Mouse (Mus musculus) stomach, embryonic 15.5 days (tissue): ENCODE measurements around the gene Poc1b. TPM values are rescaled to one million over a fixed set of nuclear protein-coding genes. Genes with fewer than 3 reads are reported as not detected.

Source experiments
- ATAC-seq: fragments of 200-750 bp; cut with Nextera tagmentation; 2 replicates; pipeline ENCODE4 v1.8.0; 2017; ENCODE audit warnings: low read depth, moderate number of reproducible peaks, moderate TSS enrichment; ENCODE audit not compliant: insufficient read depth, low FRiP score
- H3K27ac ChIP-seq: fragments of 300-500 bp; sonication (generic); 2 replicates; pipeline ENCODE4 v1.5.1; 2015; ENCODE audit warnings: mild to moderate bottlenecking, inconsistent platforms
- H3K27me3 ChIP-seq: fragments of 300-500 bp; sonication (generic); replicated peaks from 2 replicates; pipeline ENCODE4 v1.6.1; 2015; ENCODE audit warnings: inconsistent platforms
- H3K36me3 ChIP-seq: fragments of 300-500 bp; sonication (generic); 2 replicates; pipeline ENCODE4 v1.6.1; 2015; ENCODE audit warnings: inconsistent platforms
- H3K4me1 ChIP-seq: fragments of 300-500 bp; sonication (generic); 2 replicates; pipeline ENCODE4 v1.6.1; 2015; ENCODE audit warnings: inconsistent platforms
- H3K4me2 ChIP-seq: fragments of 300-500 bp; sonication (generic); 2 replicates; pipeline ENCODE4 v1.6.1; 2015; ENCODE audit warnings: mild to moderate bottlenecking, inconsistent platforms
- H3K4me3 ChIP-seq: fragments of 300-500 bp; sonication (generic); replicated peaks from 2 replicates; pipeline ENCODE4 v1.5.1; 2015; ENCODE audit warnings: inconsistent platforms
- H3K9ac ChIP-seq: fragments of 300-500 bp; sonication (generic); 2 replicates; pipeline ENCODE4 v1.6.1; 2015; ENCODE audit warnings: inconsistent platforms
- H3K9me3 ChIP-seq: fragments of 300-500 bp; sonication (generic); 2 replicates; pipeline ENCODE4 v1.6.1; 2016; ENCODE audit warnings: inconsistent platforms
- WGBS: fragments of 180-500 bp; shearing (Covaris S2); methylation state at CpG from one replicate; pipeline ENCODE4 v1.1.7; 2015; 5-methylcytosine and 5-hydroxymethylcytosine counted together
- polyA plus RNA-seq: library from polyadenylated mRNA; unstranded; fragments of >200 nt; fragmentation: Nextera tagmentation; extraction: Ambion mirVana; gene quantifications from 2 replicates; pipeline ENCODE4 v1.2.1, GENCODE M21; 2015

Poc1b gene
- polyA plus RNA-seq, 1 experiment from 2014 or later = 17.7 TPM

- no peaks in the 10 kb centered on the region for H3K9me3 ChIP-seq
- no peaks in the 10 kb centered on the region for H3K36me3 ChIP-seq
- no peak overlapping the region for H3K4me2 ChIP-seq
- 72% methylated on average over 16 of the region's 16 CpGs for WGBS
- H3K27me3 ChIP-seq = no peaks in the 10 kb centered on the region
- H3K4me3 ChIP-seq = no peak overlapping the region
- H3K9ac ChIP-seq = no peak overlapping the region
- peaks cover 14% of the 10 kb centered on the region for H3K4me1 ChIP-seq
- no peak for ATAC-seq
- H3K27ac ChIP-seq = peak overlapping the region; percentile 42; the same call in 1 of the 2 replicates
Observed at GRCm38 (mm10) chr10:99116650-99117615, 10.1 kb downstream of the Poc1b start.

GRCm38 (mm10) chr10:99117876-99118275 is 11.0 kb downstream of the Poc1b start:
- H3K27ac ChIP-seq = peak overlapping the region; percentile 73
- no peaks in the 10 kb centered on the region for H3K36me3 ChIP-seq
- H3K9me3 ChIP-seq = no peaks in the 10 kb centered on the region
- no peak overlapping the region for H3K9ac ChIP-seq
- ATAC-seq = peak; percentile 57
- H3K4me3 ChIP-seq = no peak overlapping the region
- peaks cover 14% of the 10 kb centered on the region for H3K4me1 ChIP-seq
- H3K4me2 ChIP-seq = no peak overlapping the region
- WGBS = 43% methylated on average over 10 of the region's 10 CpGs
- no peaks in the 10 kb centered on the region for H3K27me3 ChIP-seq

- 0 out of 2 replicates have a peak overlapping the region, but pooled peaks have one; percentile 0 for H3K4me2 ChIP-seq
- no peaks in the 10 kb centered on the region for H3K36me3 ChIP-seq
- peaks cover 11% of the 10 kb centered on the region for H3K4me1 ChIP-seq
- H3K27me3 ChIP-seq = no peaks in the 10 kb centered on the region
- 37% methylated on average over 6 of the region's 6 CpGs for WGBS
- H3K9ac ChIP-seq = no peak overlapping the region
- H3K4me3 ChIP-seq = no peak overlapping the region
- ATAC-seq = peak; percentile 47; the same call in 1 of the 2 replicates
- H3K9me3 ChIP-seq = no peaks in the 10 kb centered on the region
- H3K27ac ChIP-seq = peak overlapping the region; percentile 73
Observed at GRCm38 (mm10) chr10:99118697-99119096, 11.9 kb downstream of the Poc1b start.

- H3K4me1 ChIP-seq = peaks cover 11% of the 10 kb centered on the region
- no peak overlapping the region for H3K4me3 ChIP-seq
- 0 out of 2 replicates have a peak overlapping the region, but pooled peaks have one; percentile 73 for H3K27ac ChIP-seq
- no peaks in the 10 kb centered on the region for H3K36me3 ChIP-seq
- no peak overlapping the region for H3K4me2 ChIP-seq
- H3K27me3 ChIP-seq = no peaks in the 10 kb centered on the region
- H3K9me3 ChIP-seq = no peaks in the 10 kb centered on the region
- ATAC-seq = no peak
- 87% methylated on average over 4 of the region's 4 CpGs for WGBS
- H3K9ac ChIP-seq = no peak overlapping the region
Observed at GRCm38 (mm10) chr10:99119471-99119870, 12.6 kb downstream of the Poc1b start.

DNA sequence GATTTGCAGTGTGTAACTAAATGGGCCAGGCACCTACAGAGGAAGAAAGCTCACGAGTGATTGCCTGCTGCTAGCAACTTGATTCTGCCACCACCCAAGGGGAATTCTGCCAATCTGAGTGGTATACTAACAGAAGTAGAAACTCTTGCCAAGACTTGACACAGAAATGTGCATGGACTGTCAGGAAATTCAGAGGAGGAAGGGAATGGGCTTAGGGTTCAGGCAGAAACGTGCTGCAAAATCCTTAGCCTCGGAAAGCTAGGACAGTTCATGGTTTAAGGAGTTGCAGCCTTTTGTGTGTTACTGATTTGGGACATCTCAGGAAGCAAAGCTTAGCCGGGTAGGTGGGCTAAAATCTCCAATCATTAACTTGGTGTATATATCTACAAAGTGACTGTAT is 19.4 kb downstream of the Poc1b start, which contains the start of gene Phxr2:
Phxr2 (minus strand) TSS at position 101 of the 400 bp plus-strand sequence.
- no peak for ATAC-seq
- Histone ChIP-seq H3K9ac (no peak within 1 kb of the TSS), H3K4me2 (no peak within 1 kb of the TSS), H3K36me3 (no peaks in the 10 kb centered on the region), H3K4me3 (no peak within 1 kb of the TSS), H3K27ac (peak within 1 kb of the TSS; percentile 57), H3K9me3 (no peaks in the 10 kb centered on the region), H3K27me3 (no peaks in the 10 kb centered on the region), H3K4me1 (no peaks in the 10 kb centered on the region; the same call in 1 of the 2 replicates)
- 77% methylated on average over 4 of the region's 4 CpGs for WGBS

DNA sequence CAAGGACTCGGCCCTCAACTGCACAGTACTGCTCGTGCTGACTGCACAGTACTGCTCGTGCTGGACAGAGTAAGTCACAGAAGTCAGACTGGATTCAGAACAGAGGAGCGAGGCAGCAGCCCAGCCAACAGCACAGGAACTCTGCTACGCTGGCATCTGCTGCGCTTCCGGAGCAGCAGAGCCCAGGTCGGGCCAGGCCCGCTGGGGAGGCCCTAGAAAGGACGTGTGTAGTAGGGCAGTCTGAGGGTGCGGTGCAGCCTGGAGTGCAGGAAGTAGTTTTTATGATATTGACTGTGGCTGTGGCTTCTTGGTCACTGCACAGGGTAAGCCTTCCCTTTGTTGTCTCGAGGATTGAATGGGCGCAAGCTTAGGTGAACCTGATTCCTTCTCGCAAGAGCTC is 20.1 kb downstream of the Poc1b start:
- H3K9me3 ChIP-seq = no peaks in the 10 kb centered on the region
- no peaks in the 10 kb centered on the region for H3K27me3 ChIP-seq
- ATAC-seq = peak; percentile 19; the same call in 1 of the 2 replicates
- H3K36me3 ChIP-seq = no peaks in the 10 kb centered on the region
- no peaks in the 10 kb centered on the region; the same call in 1 of the 2 replicates for H3K4me1 ChIP-seq
- WGBS = 81% methylated on average over 14 of the region's 14 CpGs
- no peak overlapping the region for H3K4me3 ChIP-seq
- H3K4me2 ChIP-seq = no peak overlapping the region
- H3K9ac ChIP-seq = no peak overlapping the region
- peak overlapping the region; percentile 57 for H3K27ac ChIP-seq

DNA sequence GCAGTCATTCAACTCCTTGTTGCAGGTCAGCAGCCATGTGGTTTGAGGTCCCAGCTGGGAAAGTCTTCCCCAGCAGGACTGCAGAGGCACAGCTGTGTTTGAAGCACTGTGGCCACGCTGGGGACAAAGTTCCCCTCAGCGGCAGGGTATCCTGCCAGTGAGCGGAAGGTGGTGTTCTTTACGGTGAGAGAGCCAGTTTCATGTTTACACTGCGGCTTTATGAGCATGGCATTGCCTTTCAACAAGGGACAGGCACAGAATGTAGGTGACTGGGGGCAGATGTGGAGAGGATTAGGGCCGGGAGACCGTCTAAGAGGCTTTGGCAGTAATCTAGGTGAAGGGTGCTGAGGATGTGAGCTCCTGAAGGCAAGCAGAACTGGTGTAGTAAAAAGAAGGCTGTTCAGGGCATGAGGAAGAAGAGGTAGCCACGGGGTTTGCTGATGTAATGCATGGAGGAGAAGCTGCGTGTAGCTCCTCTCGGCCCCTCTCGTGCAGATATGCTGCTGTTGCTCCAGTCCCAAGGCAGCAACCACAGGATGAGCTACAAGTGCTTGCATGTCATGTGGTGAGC is 20.9 kb downstream of the Poc1b start:
- peaks cover 5% of the 10 kb centered on the region; the same call in 1 of the 2 replicates for H3K4me1 ChIP-seq
- H3K4me2 ChIP-seq = 0 out of 2 replicates have a peak overlapping the region, but pooled peaks have one; percentile 14
- no peaks in the 10 kb centered on the region for H3K27me3 ChIP-seq
- H3K9me3 ChIP-seq = no peaks in the 10 kb centered on the region
- no peak overlapping the region for H3K4me3 ChIP-seq
- no peak overlapping the region for H3K9ac ChIP-seq
- H3K27ac ChIP-seq = peak overlapping the region; percentile 57; the same call in 1 of the 2 replicates
- ATAC-seq = peak; percentile 67
- WGBS = 66% methylated on average over 11 of the region's 11 CpGs
- no peaks in the 10 kb centered on the region for H3K36me3 ChIP-seq

- ATAC-seq = no peak
- H3K9me3 ChIP-seq = no peaks in the 10 kb centered on the region
Observed at GRCm38 (mm10) chr10:99130611-99131010, 23.8 kb downstream of the Poc1b start.

DNA sequence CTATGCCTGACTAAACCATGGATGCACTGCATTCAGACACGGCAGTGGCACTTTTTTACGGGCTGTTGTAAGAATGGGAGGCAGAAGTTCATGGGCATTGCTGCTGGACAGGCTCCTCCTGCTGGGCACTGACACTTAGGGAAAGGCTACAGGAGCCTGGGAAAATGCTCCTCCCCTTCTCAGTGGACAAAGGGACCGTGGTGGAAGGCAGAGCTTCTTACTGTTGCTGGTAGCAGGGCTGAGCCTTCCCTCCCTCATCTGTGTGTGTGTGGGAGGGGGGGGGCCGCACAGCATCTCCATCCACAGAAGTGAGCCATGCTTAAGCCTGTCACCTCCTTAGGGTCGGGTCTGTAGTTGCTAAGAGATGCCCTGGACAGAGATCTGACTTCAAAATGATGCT is 24.5 kb downstream of the Poc1b start:
- Histone ChIP-seq H3K36me3 (no peaks in the 10 kb centered on the region), H3K4me1 (peaks cover 5% of the 10 kb centered on the region; the same call in 1 of the 2 replicates), H3K9ac (no peak overlapping the region), H3K27ac (no peak overlapping the region), H3K27me3 (no peaks in the 10 kb centered on the region), H3K9me3 (no peaks in the 10 kb centered on the region), H3K4me3 (no peak overlapping the region), H3K4me2 (no peak overlapping the region)
- ATAC-seq = no peak
- WGBS = 72% methylated on average over 5 of the region's 5 CpGs

More at GRCm38 (mm10) chr10:99130611-99131010, 23.8 kb downstream of the Poc1b start:
- no peak overlapping the region for H3K9ac ChIP-seq
- no peaks in the 10 kb centered on the region for H3K27me3 ChIP-seq
- 0 out of 2 replicates have a peak overlapping the region, but pooled peaks have one; percentile 51 for H3K27ac ChIP-seq
- WGBS = 45% methylated on average over 6 of the region's 6 CpGs
- no peak overlapping the region for H3K4me3 ChIP-seq
- no peaks in the 10 kb centered on the region for H3K36me3 ChIP-seq
- H3K4me1 ChIP-seq = peaks cover 5% of the 10 kb centered on the region; the same call in 1 of the 2 replicates
- no peak overlapping the region for H3K4me2 ChIP-seq

GRCm38 (mm10) chr10:99132189-99132588 is 25.4 kb downstream of the Poc1b start:
- Histone ChIP-seq H3K9ac (no peak overlapping the region), H3K4me2 (no peak overlapping the region), H3K27ac (peak overlapping the region; percentile 87), H3K4me3 (no peak overlapping the region), H3K27me3 (no peaks in the 10 kb centered on the region), H3K9me3 (no peaks in the 10 kb centered on the region), H3K4me1 (0 out of 2 replicates have a peak, but pooled peaks cover 5% of the 10 kb centered on the region), H3K36me3 (no peaks in the 10 kb centered on the region)
- ATAC-seq = no peak
- 54% methylated on average over 6 of the region's 6 CpGs for whole genome bisulfite sequencing

GRCm38 (mm10) chr10:99132595-99133272 is 25.9 kb downstream of the Poc1b start:
- peak overlapping the region; percentile 87 for H3K27ac ChIP-seq
- 0 out of 2 replicates have a peak, but pooled peaks cover 5% of the 10 kb centered on the region for H3K4me1 ChIP-seq
- H3K4me2 ChIP-seq = no peak overlapping the region
- WGBS = 70% methylated on average over 11 of the region's 11 CpGs
- H3K4me3 ChIP-seq = no peak overlapping the region
- no peaks in the 10 kb centered on the region for H3K9me3 ChIP-seq
- no peaks in the 10 kb centered on the region for H3K36me3 ChIP-seq
- ATAC-seq = peak; percentile 81
- no peaks in the 10 kb centered on the region for H3K27me3 ChIP-seq
- no peak overlapping the region for H3K9ac ChIP-seq
